Mouse (Mus musculus) heart, postnatal 25 days (tissue): ENCODE measurements around the gene Gm20696. TPM values are rescaled to one million over a fixed set of nuclear protein-coding genes. Genes with fewer than 3 reads are reported as not detected.

Experiments used
- DNase-seq: peaks from one replicate; pipeline ENCODE4 v3.0.0; 2022; ENCODE audit warnings: low spot score
- intact Hi-C: fragments of 180-260 bp; cut with DNase I; formaldehyde crosslinking; loops from one replicate; pipeline ENCODE4 v1.15.1; 2025
- total RNA-seq, 2 experiments: library from RNA; stranded (reverse); gene quantifications; 2 replicates each; pipeline ENCODE4 v1.2.3; 2021

The Gm20696 gene
- total RNA-seq, 2 experiments from 2014 or later: 1.5 to 2.7 TPM

- DNase-seq: no peak
- intact Hi-C loops: loop anchor here (5.0 kb wide), 3 partner anchors 628 to 1493 kb away; no protein-coding TSS in a partner anchor
Observed at GRCm38 (mm10) chr6:99600168-99600793, 66.3 kb downstream of the Gm20696 start.

- no peak for DNase-seq
- intact Hi-C loops: loop anchor here (2.0 to 5.0 kb wide), 4 partner anchors 627 to 1492 kb away; no protein-coding TSS in a partner anchor
Observed at GRCm38 (mm10) chr6:99599651-99600050, 66.9 kb downstream of the Gm20696 start.

- DNase-seq: no peak
- intact Hi-C loops: loop anchor here (2.0 kb wide), 1 partner anchor 1074 kb away; no protein-coding TSS in a partner anchor
Observed at GRCm38 (mm10) chr6:99599229-99599628, 67.4 kb downstream of the Gm20696 start.

- DNase-seq: no peak
- intact Hi-C loops: no loop called here
Observed at GRCm38 (mm10) chr6:99577040-99577439, 89.6 kb downstream of the Gm20696 start.

- no peak for DNase-seq
- intact Hi-C loops: no loop called here
Observed at GRCm38 (mm10) chr6:99575633-99576032, 91.0 kb downstream of the Gm20696 start.

GRCm38 (mm10) chr6:99573343-99573742, 93.3 kb downstream of the Gm20696 start:
- intact Hi-C loops: no loop called here

GRCm38 (mm10) chr6:99572071-99572470, 94.5 kb downstream of the Gm20696 start:
- DNase-seq: no peak
- intact Hi-C loops: no loop called here

More at GRCm38 (mm10) chr6:99573343-99573742, 93.3 kb downstream of the Gm20696 start:
- DNase-seq: no peak

- intact Hi-C loops: no loop called here
- no peak for DNase-seq
Observed at GRCm38 (mm10) chr6:99566921-99567320, 99.7 kb downstream of the Gm20696 start.

GRCm38 (mm10) chr6:99564766-99565165, 101.8 kb downstream of the Gm20696 start:
- no peak for DNase-seq
- intact Hi-C loops: no loop called here

GRCm38 (mm10) chr6:99556950-99557349, 109.6 kb downstream of the Gm20696 start:
- DNase-seq: no peak
- intact Hi-C loops: no loop called here

GRCm38 (mm10) chr6:99552816-99553215, 113.8 kb downstream of the Gm20696 start:
- intact Hi-C loops: no loop called here

GRCm38 (mm10) chr6:99546416-99546815, 120.2 kb downstream of the Gm20696 start:
- intact Hi-C loops: no loop called here
- no peak for DNase-seq

More at GRCm38 (mm10) chr6:99552816-99553215, 113.8 kb downstream of the Gm20696 start:
- no peak for DNase-seq

GRCm38 (mm10) chr6:99545437-99545836, 121.2 kb downstream of the Gm20696 start:
- DNase-seq: no peak
- intact Hi-C loops: no loop called here

GRCm38 (mm10) chr6:99541105-99541504, 125.5 kb downstream of the Gm20696 start:
- DNase-seq: no peak
- intact Hi-C loops: no loop called here

GRCm38 (mm10) chr6:99540653-99541052, 125.9 kb downstream of the Gm20696 start:
- no peak for DNase-seq
- intact Hi-C loops: no loop called here

GRCm38 (mm10) chr6:99540146-99540545, 126.5 kb downstream of the Gm20696 start:
- no peak for DNase-seq
- intact Hi-C loops: no loop called here

- intact Hi-C loops: no loop called here
- no peak for DNase-seq
Observed at GRCm38 (mm10) chr6:99538194-99538941, 128.2 kb downstream of the Gm20696 start.

- intact Hi-C loops: no loop called here
- DNase-seq: no peak
Observed at GRCm38 (mm10) chr6:99534211-99534745, 132.3 kb downstream of the Gm20696 start.

GRCm38 (mm10) chr6:99532458-99532857, 134.1 kb downstream of the Gm20696 start:
- intact Hi-C loops: no loop called here
- no peak for DNase-seq

- DNase-seq: no peak
- intact Hi-C loops: loop anchor here (10.0 kb wide), 1 partner anchor 554 kb away; no protein-coding TSS in a partner anchor
Observed at GRCm38 (mm10) chr6:99528972-99529371, 137.6 kb downstream of the Gm20696 start.
